ENCODE assay signal across 9 mouse cellular contexts in genomic region chr19:9081311-9082190, GRCm38 (mm10). TPM values are rescaled to one million over a fixed set of nuclear protein-coding genes. Genes with fewer than 3 reads are reported as not detected.
A peak's percentile ranks its signal among the peaks of the same experiment; 100 is the strongest.
DNase-seq lines count a peak whose midpoint lies in the region; ATAC-seq and TF ChIP-seq lines count a peak whose summit lies in the region.
"Had no signal": no experiment of that assay in that cellular context is flagged by ENCODE, and none has a peak within 500 bp of the region (broad histone marks: within the 10 kb centered on the region; RNA-seq: fewer than 3 reads in every experiment).

No protein-coding gene starts in this region.

- H3K4me3 ChIP-seq in kidney, embryonic 14.5 days (ENCODE audit: low read length), result no peak overlapping the region
- H3K4me3 ChIP-seq in forebrain, embryonic 15.5 days, result no peak overlapping the region
- no peak overlapping the region for H3K4me3 ChIP-seq in lung, adult 2 months (replicated peaks; ENCODE audit: extremely low read depth, low read depth, low read length)
- H3K4me3 ChIP-seq in stomach, embryonic 14.5 days (ENCODE audit: low read depth, low read length), result no peak overlapping the region

- H3K27me3 ChIP-seq in kidney, embryonic 14.5 days (ENCODE audit: control insufficient read depth, insufficient read depth, low read length), result no peaks in the 10 kb centered on the region
- H3K27me3 ChIP-seq in forebrain, embryonic 15.5 days, result no peaks in the 10 kb centered on the region
- H3K27me3 ChIP-seq in stomach, embryonic 14.5 days (ENCODE audit: control insufficient read depth, insufficient read depth, low read length), result no peaks in the 10 kb centered on the region

- DNase-seq in kidney, adult 8-10 months, result no peak
- no peak for DNase-seq in lung, adult 2 months
- DNase-seq in cerebellum, postnatal 36 days, result no peak
- DNase-seq in layer of hippocampus, adult 9-10 months (ENCODE audit: low spot score), result no peak

- no peak for TF ChIP-seq CTCF in lung, adult 2 months (IDR thresholded peaks at IDR 0.05; ENCODE audit: insufficient read depth, low read length)

- H3K4me1 ChIP-seq in kidney, embryonic 14.5 days (ENCODE audit: control insufficient read depth, insufficient read depth, low read length), result peaks cover 5% of the 10 kb centered on the region
- H3K4me1 ChIP-seq in forebrain, embryonic 15.5 days, result peaks cover 7% of the 10 kb centered on the region; the same call in 1 of the 2 replicates
- peaks cover 5% of the 10 kb centered on the region for H3K4me1 ChIP-seq in lung, adult 2 months (ENCODE audit: control insufficient read depth, insufficient read depth, low read length)
- H3K4me1 ChIP-seq in stomach, embryonic 14.5 days (ENCODE audit: control insufficient read depth, insufficient read depth, low read length), result peaks cover 7% of the 10 kb centered on the region; the same call in 1 of the 2 replicates

- ATAC-seq in kidney, embryonic 14.5 days (ENCODE audit: low FRiP score, low TSS enrichment), result peak; percentile 37; the same call in 1 of the 2 replicates
- peak; percentile 27; the same call in 1 of the 2 replicates for ATAC-seq in forebrain, embryonic 15.5 days (replicated peaks)
- 0 out of 2 replicates have a peak, but pooled peaks have one; percentile 16 for ATAC-seq in stomach, embryonic 14.5 days (ENCODE audit: insufficient number of reproducible peaks, insufficient read depth, low FRiP score, low read depth)
- no peak for ATAC-seq in inflammation-experienced regulatory T-cells, adult 6 months

- WGBS in kidney, embryonic 14.5 days, result 79% methylated on average over 14 of the region's 14 CpGs
- 86% methylated on average over 14 of the region's 14 CpGs for WGBS in forebrain, embryonic 15.5 days
- WGBS in lung, adult 2 months, result 70% methylated on average over 14 of the region's 14 CpGs
- 77% methylated on average over 14 of the region's 14 CpGs for WGBS in stomach, embryonic 14.5 days

- no peak overlapping the region for H3K27ac ChIP-seq in kidney, embryonic 14.5 days (ENCODE audit: low read depth, low read length)
- no peak overlapping the region for H3K27ac ChIP-seq in forebrain, embryonic 15.5 days (replicated peaks)
- H3K27ac ChIP-seq in stomach, embryonic 14.5 days (ENCODE audit: low read length), result no peak overlapping the region

- H3K36me3 ChIP-seq in kidney, embryonic 14.5 days (ENCODE audit: control insufficient read depth, insufficient read depth, low read length), result no peaks in the 10 kb centered on the region
- no peaks in the 10 kb centered on the region for H3K36me3 ChIP-seq in forebrain, embryonic 15.5 days
- H3K36me3 ChIP-seq in stomach, embryonic 14.5 days (ENCODE audit: control insufficient read depth, insufficient read depth, low read length), result no peaks in the 10 kb centered on the region

- peak overlapping the region; percentile 35; the same call in 1 of the 2 replicates for H3K9ac ChIP-seq in kidney, embryonic 14.5 days (ENCODE audit: low read depth, low read length)
- H3K9ac ChIP-seq in forebrain, embryonic 15.5 days (replicated peaks), result no peak overlapping the region
- no peak overlapping the region for H3K9ac ChIP-seq in stomach, embryonic 14.5 days (replicated peaks; ENCODE audit: low read depth, low read length)

- no peaks in the 10 kb centered on the region for H3K9me3 ChIP-seq in kidney, embryonic 14.5 days (ENCODE audit: control insufficient read depth, low read length)
- no peaks in the 10 kb centered on the region for H3K9me3 ChIP-seq in forebrain, embryonic 15.5 days
- no peaks in the 10 kb centered on the region for H3K9me3 ChIP-seq in stomach, embryonic 14.5 days (ENCODE audit: control insufficient read depth, low read depth, low read length)
- H3K9me3 ChIP-seq: megakaryocyte, embryonic 14.5 days had no signal

- H3K4me2 ChIP-seq in kidney, embryonic 14.5 days (replicated peaks; ENCODE audit: low read depth, low read length), result peak overlapping the region; percentile 27; the same call in 1 of the 2 replicates
- H3K4me2 ChIP-seq in forebrain, embryonic 15.5 days (replicated peaks), result no peak overlapping the region
- H3K4me2 ChIP-seq in stomach, embryonic 14.5 days (replicated peaks; ENCODE audit: low read depth, low read length), result no peak overlapping the region

- TF ChIP-seq POLR2A in lung, adult 2 months (IDR thresholded peaks at IDR 0.05; ENCODE audit: borderline replicate concordance, extremely low read depth, low read depth, low read length), result peak; percentile 40; the same call in 1 of the 2 replicates

RNA-seq across cellular contexts. Expression of gene Scgb1a1, which starts 6.2 kb away (rescaled TPM):
- not detected in 2 replicates for polyA plus RNA-seq in kidney, embryonic 14.5 days (2014; fragmentation: Nextera tagmentation; extraction: Ambion mirVana)
- polyA plus RNA-seq in forebrain, embryonic 15.5 days (2015; fragmentation: Nextera tagmentation; extraction: Ambion mirVana), result not detected in 2 replicates
- polyA plus RNA-seq in lung, adult 2 months (2012; rRNA removed), result 138,577 and 142,361 TPM in 2 replicates
- not detected in 2 replicates for polyA plus RNA-seq in stomach, embryonic 14.5 days (2014; fragmentation: Nextera tagmentation; extraction: Ambion mirVana)
- polyA plus RNA-seq in inflammation-experienced regulatory T-cells, adult 6 months (2017; shearing (Covaris generic)), result not detected

RNA-seq across cellular contexts. Expression of gene Asrgl1, which starts 53.9 kb away (rescaled TPM):
- 11.9 and 15.1 TPM in 2 replicates for polyA plus RNA-seq in kidney, embryonic 14.5 days (2014; fragmentation: Nextera tagmentation; extraction: Ambion mirVana)
- polyA plus RNA-seq in forebrain, embryonic 15.5 days (2015; fragmentation: Nextera tagmentation; extraction: Ambion mirVana), result 32.0 and 33.5 TPM in 2 replicates
- 1.4 and 2.2 TPM in 2 replicates for polyA plus RNA-seq in lung, adult 2 months (2012; rRNA removed)
- polyA plus RNA-seq in stomach, embryonic 14.5 days (2014; fragmentation: Nextera tagmentation; extraction: Ambion mirVana), result 9.3 and 15.2 TPM in 2 replicates
- 10 to 100 TPM; 30.5 to 37.9 (median 36.3) TPM for polyA plus RNA-seq in inflammation-experienced regulatory T-cells, adult 6 months (2017; shearing (Covaris generic))

Comparison
In these comparisons a context has a peak if more than half of its experiments do, and no peak if none do; other contexts are left out.
1. RNA of gene Scgb1a1, which starts 6.2 kb away (polyA plus RNA-seq): 138,577 to 142,361 TPM in lung, adult 2 months; not detected in kidney, embryonic 14.5 days, not detected in forebrain, embryonic 15.5 days, not detected in stomach, embryonic 14.5 days and not detected in inflammation-experienced regulatory T-cells, adult 6 months; every median in the first group is over 1,000 times any median in the second.